Mouse (Mus musculus): Measurements from ENCODE around the gene Smtnl2. TPM values are rescaled to one million over a fixed set of nuclear protein-coding genes. Genes with fewer than 3 reads are reported as not detected.

Smtnl2 gene
- polyA plus RNA-seq (2021; fragmentation: Nextera tagmentation): 0.80 and 1.1 TPM in 2 replicates
- long read RNA-seq, experiment 1, partial matches to known transcripts: 0 of 2 reads
- long read RNA-seq, experiment 1, other reads (novel, unspliced or antisense): 0 of 2 reads
- long read RNA-seq, experiment 2, transcript Smtnl2-202 (8 exons, 3,572 nt): major isoform, 11 of 12 reads
- long read RNA-seq, experiment 2, partial matches to known transcripts: 1 of 12 reads
- long read RNA-seq, experiment 2, other reads (novel, unspliced or antisense): 0 of 12 reads

DNA sequence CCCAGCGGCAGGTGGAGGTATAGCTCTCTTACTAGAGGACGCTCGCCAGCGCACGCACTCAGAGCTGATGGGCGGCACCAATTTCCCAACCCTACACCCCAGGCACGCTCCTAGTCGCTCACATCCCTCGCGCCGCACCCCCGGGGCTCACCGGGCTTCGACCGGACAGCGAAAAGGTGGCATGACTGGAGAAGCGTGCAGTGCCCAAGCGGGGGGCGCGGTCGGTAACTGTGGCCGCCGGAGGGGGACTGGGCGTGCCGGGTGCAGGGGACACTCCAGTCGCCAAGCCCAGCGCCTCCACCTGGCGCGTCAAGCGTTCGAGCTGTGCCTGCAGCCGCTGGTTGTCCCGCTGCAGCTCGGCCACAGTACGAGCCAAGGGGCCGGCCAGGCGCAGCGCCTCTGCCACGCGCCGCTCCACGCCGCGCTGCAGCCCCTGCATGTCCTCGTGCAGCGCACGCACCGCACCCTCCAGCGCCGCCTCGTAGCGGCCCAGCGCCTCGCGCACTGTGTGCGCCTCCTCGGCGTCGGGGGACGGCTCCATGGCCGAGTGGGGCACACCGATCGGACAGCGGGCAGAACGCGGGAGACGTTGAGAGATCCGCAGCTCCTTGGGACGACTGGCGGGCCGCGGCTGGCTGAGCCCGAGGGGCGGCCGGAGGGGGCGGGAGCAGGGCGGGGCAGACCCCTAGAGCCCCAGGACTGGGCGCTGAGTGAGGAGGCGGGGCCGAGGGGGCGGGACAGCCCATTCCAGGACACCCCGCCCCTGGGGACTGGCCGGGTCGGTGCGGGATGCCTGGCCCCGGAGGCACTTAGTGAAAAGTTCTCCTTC lies at the start of gene Smtnl2:
Smtnl2 (minus strand) TSS at position 621 of the 829 bp plus-strand sequence.

DNA sequence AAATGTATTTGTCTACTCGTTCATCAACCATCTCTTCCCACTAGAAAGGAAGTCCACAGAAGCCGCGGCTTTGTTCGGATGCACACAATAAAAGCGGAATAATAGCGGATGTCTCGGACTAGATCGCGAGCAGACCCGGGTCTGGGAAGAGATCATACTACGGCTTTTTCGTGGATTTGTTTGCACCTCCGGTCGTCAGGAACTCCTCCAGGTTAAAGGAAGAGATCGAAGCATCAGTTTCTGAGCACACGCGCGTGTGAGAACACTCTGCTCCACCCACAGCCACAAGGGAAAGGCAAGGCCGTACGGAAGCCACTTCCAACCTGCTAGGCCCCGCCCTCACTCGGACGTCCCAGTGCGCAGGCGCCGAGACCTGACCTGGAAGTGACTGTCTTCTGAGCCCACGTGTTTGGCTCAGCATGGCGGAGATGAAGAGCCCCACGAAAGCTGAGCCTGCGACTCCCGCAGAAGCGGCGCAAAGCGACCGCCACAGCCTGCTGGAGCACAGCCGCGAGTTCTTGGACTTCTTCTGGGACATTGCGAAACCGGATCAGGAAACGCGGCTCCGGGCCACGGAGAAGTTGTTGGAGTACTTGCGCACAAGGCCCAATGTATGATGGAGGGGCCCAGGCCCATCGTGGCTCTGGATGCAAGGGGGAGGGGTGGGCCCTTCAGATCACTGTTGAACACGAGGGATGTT lies 29.6 kb upstream of the Smtnl2 start, which contains the start of gene Mybbp1a:
Mybbp1a (plus strand) TSS at position 391 of the 700 bp plus-strand sequence.

GRCm38 (mm10) chr11:72434963-72435693 lies 23.6 kb upstream of the Smtnl2 start, which contains the start of gene Ggt6:
Gene Ggt6 (plus strand): TSS chr11:72435526.

DNA sequence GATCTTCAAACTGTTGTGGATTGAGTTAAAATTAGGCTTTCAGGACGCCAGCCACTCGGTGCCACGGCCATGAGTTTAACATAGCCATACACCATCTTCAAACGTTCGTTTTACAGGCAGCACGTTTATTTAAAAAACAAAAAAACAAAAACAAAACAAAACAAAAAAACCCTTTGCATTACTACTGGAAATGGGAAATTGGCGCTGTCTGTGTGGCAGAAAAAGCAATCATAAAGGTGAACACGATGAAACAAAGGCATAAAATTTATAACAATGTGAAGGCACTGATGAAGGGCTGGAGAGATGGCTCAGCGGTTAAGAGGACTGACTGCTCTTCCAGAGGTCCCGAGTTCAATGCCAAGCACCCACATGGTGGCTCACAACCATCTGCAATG lies 49.2 kb downstream of the Smtnl2 start, which contains the start of gene Tekt1:
Tekt1 (minus strand) TSS at position 96 of the 395 bp plus-strand sequence.

Small RNA genes lying within 50 kb of the gene (microRNA-seq; reads per million reads assigned to microRNA genes)
- not detected for gene Mir6338

Other genes starting within 250 kb of the Smtnl2 start
- 0.05 and 0.08 TPM in 2 replicates for gene Gm43951, start 204.9 kb downstream of the Smtnl2 start, polyA plus RNA-seq (2021; fragmentation: Nextera tagmentation)
- 2.5 and 3.0 TPM in 2 replicates for gene 4933427D14Rik, start 204.3 kb downstream of the Smtnl2 start, polyA plus RNA-seq (2021; fragmentation: Nextera tagmentation)
- gene Txndc17, start 204.2 kb downstream of the Smtnl2 start, polyA plus RNA-seq (2021; fragmentation: Nextera tagmentation): 142 and 143 TPM in 2 replicates
- 30.2 and 32.5 TPM in 2 replicates for gene Med31, start 196.1 kb downstream of the Smtnl2 start, polyA plus RNA-seq (2021; fragmentation: Nextera tagmentation)
- gene Slc13a5, start 144.5 kb downstream of the Smtnl2 start, polyA plus RNA-seq (2021; fragmentation: Nextera tagmentation): 5.8 and 8.2 TPM in 2 replicates
- gene Xaf1, start 110.1 kb downstream of the Smtnl2 start, polyA plus RNA-seq (2021; fragmentation: Nextera tagmentation): 10.8 and 14.8 TPM in 2 replicates
- not detected in 2 replicates for gene Fbxo39, start 97.3 kb downstream of the Smtnl2 start, polyA plus RNA-seq (2021; fragmentation: Nextera tagmentation)
- gene Tekt1, start 49.3 kb downstream of the Smtnl2 start, polyA plus RNA-seq (2021; fragmentation: Nextera tagmentation): 6.6 and 11.4 TPM in 2 replicates
- gene Ggt6, start 23.8 kb upstream of the Smtnl2 start, polyA plus RNA-seq (2021; fragmentation: Nextera tagmentation): 0.16 and 0.21 TPM in 2 replicates
- 9.0 and 9.3 TPM in 2 replicates for gene Mybbp1a, start 29.6 kb upstream of the Smtnl2 start, polyA plus RNA-seq (2021; fragmentation: Nextera tagmentation)
- 5.6 and 5.7 TPM in 2 replicates for gene Spns2, start 78.2 kb upstream of the Smtnl2 start, polyA plus RNA-seq (2021; fragmentation: Nextera tagmentation)
- gene Spns3, start 138.8 kb upstream of the Smtnl2 start, polyA plus RNA-seq (2021; fragmentation: Nextera tagmentation): 0.24 and 0.30 TPM in 2 replicates
- gene Ube2g1, start 195.6 kb upstream of the Smtnl2 start, polyA plus RNA-seq (2021; fragmentation: Nextera tagmentation): 17.5 and 18.2 TPM in 2 replicates